Mouse (Mus musculus): Measurements from ENCODE around the gene Tigar.

DNA sequence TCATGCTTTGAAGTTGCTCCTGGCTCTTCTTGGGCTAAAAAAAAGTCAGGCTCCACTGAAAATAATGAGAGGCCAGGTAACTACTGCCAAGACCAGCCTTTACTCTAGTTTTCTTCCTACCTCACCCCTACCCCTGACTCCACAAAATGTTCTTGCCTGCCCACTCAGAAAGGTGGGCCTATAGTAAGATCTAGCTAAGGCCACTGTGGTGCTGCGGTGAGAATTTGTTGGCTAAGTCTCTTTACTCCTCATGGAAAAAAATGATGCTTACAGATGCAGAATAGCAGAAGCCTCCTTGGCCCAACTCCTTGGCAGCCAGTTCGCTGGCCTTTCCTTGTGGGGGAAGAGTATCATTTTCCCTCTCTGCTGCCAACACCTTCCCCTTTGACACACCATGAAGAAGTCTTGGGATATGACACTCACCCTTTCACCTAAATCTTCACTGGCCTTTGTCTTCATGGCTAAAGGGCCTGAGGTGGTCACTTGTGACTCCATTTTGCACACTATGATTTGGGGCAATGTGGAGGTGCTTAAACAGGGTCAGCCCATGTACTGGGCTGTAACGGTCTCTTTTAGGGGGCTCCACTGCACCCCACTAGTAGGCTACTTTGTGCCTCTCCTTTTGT, 37.1 kb upstream of the Tigar start:
- no peak for TF ChIP-seq HCFC1 (IDR thresholded peaks at IDR 0.05; ENCODE audit: low read depth, low read length)
- no peak for TF ChIP-seq ZMIZ1 (IDR thresholded peaks at IDR 0.05; ENCODE audit: low read depth, low read length)
- TF ChIP-seq USF2 (IDR thresholded peaks at IDR 0.05; ENCODE audit: borderline replicate concordance in 1 of 2, insufficient read depth in 1 of 2, low read depth in 1 of 2, low read length in 2 of 2) = no peak
- TF ChIP-seq CHD1 (IDR thresholded peaks at IDR 0.05; ENCODE audit: low read depth, low read length) = no peak
- TF ChIP-seq MAX (IDR thresholded peaks at IDR 0.05; ENCODE audit: low read length) = no peak
- TF ChIP-seq CTCF (IDR thresholded peaks at IDR 0.05 in 2 of 3, conservative IDR thresholded peaks at IDR 0.05 in 1 of 3; ENCODE audit: control insufficient read depth in 1 of 3, insufficient read depth in 1 of 3, low read depth in 2 of 3, low read length in 3 of 3, poor library complexity in 1 of 3, severe bottlenecking in 1 of 3) = no peak
- TF ChIP-seq EP300 (IDR thresholded peaks at IDR 0.05; ENCODE audit: low read depth in 1 of 2, low read length in 2 of 2) = no peak
